Mouse (Mus musculus) heart, adult 2 months (tissue): Measurements from ENCODE around the gene Shpk. TPM values are rescaled to one million over a fixed set of nuclear protein-coding genes. Genes with fewer than 3 reads are reported as not detected.
A peak's percentile ranks its signal among the peaks of the same experiment; 100 is the strongest.

Experiments used
- DNase-seq, 2 experiments: peaks; one replicate each; pipeline ENCODE4 v3.0.0; 2021
- H3K27ac ChIP-seq: fragments of 200-600 bp; 2 replicates; pipeline ENCODE4 v1.8.1; 2022
- H3K27me3 ChIP-seq: fragments of 200-500 bp; 2 replicates; pipeline ENCODE4 v1.6.1; 2012; ENCODE audit warnings: mild to moderate bottlenecking, low read length, inconsistent platforms, mixed read lengths; ENCODE audit not compliant: control insufficient read depth, insufficient read depth
- H3K36me3 ChIP-seq: fragments of 200-500 bp; 2 replicates; pipeline ENCODE4 v1.6.1; 2012; ENCODE audit warnings: low read length, inconsistent platforms; ENCODE audit not compliant: control insufficient read depth, insufficient read depth
- H3K4me1 ChIP-seq: fragments of 200-500 bp; 2 replicates; pipeline ENCODE4 v1.6.1; 2011; ENCODE audit warnings: low read length; ENCODE audit not compliant: control insufficient read depth, insufficient read depth
- H3K4me3 ChIP-seq: fragments of 200-600 bp; 2 replicates; pipeline ENCODE4 v1.8.1; 2022
- H3K79me2 ChIP-seq: fragments of 200-500 bp; replicated peaks from 2 replicates; pipeline ENCODE4 v1.6.1; 2012; ENCODE audit warnings: mild to moderate bottlenecking, inconsistent platforms, low read length, moderate library complexity, mixed read lengths; ENCODE audit not compliant: control insufficient read depth, insufficient read depth
- H3K9ac ChIP-seq: fragments of 200-500 bp; 2 replicates; pipeline ENCODE4 v1.6.1; 2012; ENCODE audit warnings: low read depth, mild to moderate bottlenecking, control low read depth, inconsistent platforms, low read length, mixed read lengths
- CTCF ChIP-seq: fragments of 200-600 bp; IDR thresholded peaks from 2 replicates; pipeline ENCODE4 v1.8.1; 2022; ENCODE audit warnings: antibody characterized with exemption, mild to moderate bottlenecking, moderate library complexity
- EP300 ChIP-seq: fragments of 200-500 bp; IDR thresholded peaks from 2 replicates; pipeline ENCODE4 v1.6.1; 2011; ENCODE audit warnings: low read depth, low read length, control low read depth; ENCODE audit not compliant: insufficient read depth
- POLR2A ChIP-seq: fragments of 200-500 bp; IDR thresholded peaks from 2 replicates; pipeline ENCODE4 v1.6.1; 2011; ENCODE audit warnings: mild to moderate bottlenecking, low read depth, low read length, control low read depth; ENCODE audit not compliant: insufficient read depth
- WGBS: fragments of 180-500 bp; shearing (Covaris S2); methylation state at CpG from one replicate; pipeline ENCODE4 v1.1.7; 2018; 5-methylcytosine and 5-hydroxymethylcytosine counted together
- intact Hi-C: fragments of 180-260 bp; cut with DNase I; formaldehyde crosslinking; loops from one replicate; pipeline ENCODE4 v1.15.1; 2025
- polyA plus RNA-seq: library from polyadenylated mRNA; depleted of rRNA; stranded (reverse); fragments of >200 nt; gene quantifications from 2 replicates; pipeline ENCODE4 v1.2.3, GENCODE M21; 2012
- total RNA-seq, 2 experiments: library from RNA; stranded (reverse); gene quantifications; 2 replicates each; pipeline ENCODE4 v1.2.3; 2021

Gene Shpk
- total and polyA plus RNA-seq, 3 experiments, result 0.97 to 2.2 (median 1.1) TPM

DNA sequence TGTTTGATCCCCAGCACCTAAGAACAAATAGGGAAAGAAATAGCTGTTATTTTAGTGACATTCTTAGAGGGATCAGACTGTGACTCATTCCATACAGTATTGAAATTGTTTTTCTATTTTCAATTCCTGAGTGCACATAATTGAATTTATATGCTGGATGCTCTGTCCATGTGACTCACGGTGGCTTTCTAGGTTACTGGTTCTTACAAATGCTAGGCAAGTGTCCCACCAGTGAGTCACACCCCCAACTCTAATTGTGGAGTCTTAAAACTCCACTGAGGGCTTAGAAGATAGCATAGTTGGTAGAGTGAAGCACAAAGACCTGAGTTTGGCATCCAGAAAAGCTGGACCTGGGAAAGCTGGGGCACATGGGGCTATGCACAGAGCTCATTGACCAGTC, 21.4 kb downstream of the Shpk start:
- Histone ChIP-seq H3K27me3 (no peaks in the 10 kb centered on the region), H3K4me1 (no peaks in the 10 kb centered on the region), H3K27ac (no peak overlapping the region), H3K79me2 (no peaks in the 10 kb centered on the region), H3K9ac (no peak overlapping the region), H3K36me3 (no peaks in the 10 kb centered on the region), H3K4me3 (no peak overlapping the region)
- WGBS, result 82% methylated on average over 1 of the region's 1 CpGs
- intact Hi-C loops, result loop anchor here (5.0 kb wide), 1 partner anchor 62 kb away; no protein-coding TSS in a partner anchor
- no peak for DNase-seq
- TF ChIP-seq EP300 (no peak), POLR2A (no peak), CTCF (no peak)

DNA sequence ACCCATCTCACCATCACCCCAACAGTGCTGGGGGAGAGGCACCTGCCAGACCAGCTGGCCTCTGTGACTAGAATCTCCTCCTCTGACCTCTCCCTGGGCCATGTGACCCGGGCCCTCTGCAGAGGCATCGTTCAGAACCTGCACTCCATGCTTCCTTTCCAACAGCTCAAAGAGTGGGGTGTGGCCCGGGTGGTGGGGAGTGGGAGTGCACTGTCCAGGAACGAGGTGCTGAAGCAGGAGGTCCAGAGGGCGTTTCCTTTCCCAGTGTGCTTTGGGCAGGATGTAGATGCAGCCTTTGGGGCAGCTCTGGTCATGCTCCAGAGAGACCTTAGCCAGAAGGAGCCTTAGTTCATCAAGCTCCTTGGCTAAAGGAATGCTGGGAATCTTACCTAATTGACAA, 23.6 kb downstream of the Shpk start:
- Histone ChIP-seq H3K36me3 (no peaks in the 10 kb centered on the region), H3K79me2 (no peaks in the 10 kb centered on the region), H3K4me1 (no peaks in the 10 kb centered on the region), H3K27ac (no peak overlapping the region), H3K27me3 (no peaks in the 10 kb centered on the region), H3K9ac (no peak overlapping the region), H3K4me3 (no peak overlapping the region)
- WGBS, result 28% methylated on average over 5 of the region's 5 CpGs
- DNase-seq, result no peak
- intact Hi-C loops, result loop anchor here (5.0 kb wide), 1 partner anchor 59 kb away; no protein-coding TSS in a partner anchor
- TF ChIP-seq POLR2A, result no peak
- TF ChIP-seq CTCF, result no peak
- no peak for TF ChIP-seq EP300

DNA sequence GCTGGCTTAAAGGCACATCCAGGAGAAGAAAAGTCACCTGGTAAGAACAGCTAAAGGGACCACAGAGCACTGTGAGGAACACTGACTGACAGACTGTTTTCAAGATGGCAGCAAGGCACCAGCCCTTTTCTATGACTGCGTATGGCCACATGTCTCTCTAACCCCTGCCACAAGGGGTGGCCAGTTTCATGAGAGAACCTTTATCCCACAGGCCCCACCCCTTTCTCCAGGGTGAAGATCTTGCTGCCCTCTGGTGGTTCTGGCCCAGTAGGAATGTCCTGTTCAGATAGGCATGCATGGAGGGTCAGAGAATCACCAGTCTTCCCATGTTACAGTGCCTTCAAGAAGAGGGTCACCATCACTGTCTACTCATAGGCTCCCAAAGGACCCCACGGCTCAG, 24.7 kb downstream of the Shpk start:
- Histone ChIP-seq H3K79me2 (no peaks in the 10 kb centered on the region), H3K4me3 (no peak overlapping the region), H3K27ac (no peak overlapping the region), H3K9ac (no peak overlapping the region), H3K27me3 (no peaks in the 10 kb centered on the region), H3K36me3 (no peaks in the 10 kb centered on the region), H3K4me1 (no peaks in the 10 kb centered on the region)
- peak; percentile 71 for TF ChIP-seq CTCF
- no peak for TF ChIP-seq POLR2A
- intact Hi-C loops, result loop anchor here (5.0 kb wide), 1 partner anchor 58 kb away; no protein-coding TSS in a partner anchor
- 63% methylated on average over 2 of the region's 2 CpGs for WGBS
- peak in 1 of 2 experiments; percentile 24 for DNase-seq

DNA sequence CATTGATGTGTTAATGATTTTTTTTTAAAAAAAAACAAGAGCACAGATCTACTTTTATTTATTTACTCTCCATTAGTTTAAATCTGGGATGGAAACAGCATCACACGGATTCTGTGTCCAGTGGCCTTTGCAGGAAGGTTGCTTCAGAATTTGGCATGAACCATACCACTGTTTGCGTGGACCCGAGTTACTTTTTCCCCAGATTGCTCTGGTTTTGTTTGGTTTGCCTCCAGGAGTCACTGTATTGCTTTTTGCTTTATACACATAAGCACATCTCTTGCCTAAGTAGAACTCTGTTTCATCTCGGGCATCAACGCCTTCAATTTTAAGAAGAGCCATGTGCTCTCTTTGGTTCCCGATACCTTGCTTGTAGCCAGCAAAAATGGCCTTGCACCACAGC, 26.6 kb downstream of the Shpk start:
- DNase-seq, result no peak
- no peak overlapping the region for H3K9ac ChIP-seq
- H3K36me3 ChIP-seq, result no peaks in the 10 kb centered on the region
- TF ChIP-seq CTCF, result no peak
- no peak for TF ChIP-seq POLR2A
- TF ChIP-seq EP300, result no peak
- no peaks in the 10 kb centered on the region for H3K79me2 ChIP-seq
- intact Hi-C loops, result no loop called here
- no peaks in the 10 kb centered on the region for H3K4me1 ChIP-seq
- no peak overlapping the region for H3K27ac ChIP-seq
- no peak overlapping the region for H3K4me3 ChIP-seq
- 80% methylated on average over 6 of the region's 6 CpGs for WGBS
- no peaks in the 10 kb centered on the region for H3K27me3 ChIP-seq

DNA sequence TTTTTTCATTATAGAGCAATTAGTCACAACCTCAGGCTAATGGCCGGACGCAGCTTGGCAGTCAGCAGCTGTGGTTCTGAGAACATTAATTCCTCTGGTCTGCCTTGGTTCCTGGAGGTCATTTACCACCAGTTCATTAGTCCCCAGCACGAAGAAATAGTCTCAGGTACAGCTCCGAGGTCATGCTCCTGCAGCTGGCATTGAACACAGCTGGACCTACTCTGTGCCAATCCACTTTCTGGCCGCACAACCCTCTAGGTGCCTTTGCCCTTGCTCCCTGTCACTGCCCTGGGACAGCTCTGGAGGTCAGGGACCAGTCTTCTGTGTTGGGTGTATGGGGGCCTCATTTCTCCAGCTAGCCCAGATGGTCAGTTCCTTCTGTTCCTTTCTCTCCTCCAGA, 29.6 kb downstream of the Shpk start:
- no peaks in the 10 kb centered on the region for H3K27me3 ChIP-seq
- no peak overlapping the region for H3K9ac ChIP-seq
- intact Hi-C loops, result no loop called here
- 68% methylated on average over 5 of the region's 5 CpGs for WGBS
- no peak for DNase-seq
- no peaks in the 10 kb centered on the region for H3K79me2 ChIP-seq
- H3K4me3 ChIP-seq, result no peak overlapping the region
- TF ChIP-seq EP300 (no peak), CTCF (no peak), POLR2A (no peak)
- H3K27ac ChIP-seq, result no peak overlapping the region
- H3K4me1 ChIP-seq, result no peaks in the 10 kb centered on the region
- H3K36me3 ChIP-seq, result no peaks in the 10 kb centered on the region

DNA sequence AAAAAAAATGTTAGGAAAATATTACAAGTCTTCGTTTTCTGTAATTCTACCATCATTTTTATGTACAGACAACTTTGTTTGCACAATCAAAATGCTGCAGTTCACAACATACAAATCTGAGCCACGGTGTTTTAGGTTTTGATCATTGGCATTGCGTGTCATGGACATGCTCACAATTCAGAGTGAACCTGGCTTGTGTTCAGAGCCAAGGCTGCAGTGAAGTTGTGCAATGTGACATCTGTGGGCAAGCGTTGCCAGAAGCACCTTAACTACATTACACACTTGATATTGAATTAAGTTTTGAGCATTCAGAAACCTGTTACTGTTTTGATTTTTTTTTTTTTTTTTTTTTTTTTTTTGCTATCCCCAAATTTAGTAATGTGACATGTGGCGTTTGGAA, 30.8 kb downstream of the Shpk start:
- intact Hi-C loops, result no loop called here
- H3K79me2 ChIP-seq, result no peaks in the 10 kb centered on the region
- DNase-seq, result no peak
- no peak overlapping the region for H3K27ac ChIP-seq
- H3K4me1 ChIP-seq, result no peaks in the 10 kb centered on the region
- no peak overlapping the region for H3K4me3 ChIP-seq
- no peaks in the 10 kb centered on the region for H3K27me3 ChIP-seq
- 77% methylated on average over 5 of the region's 5 CpGs for WGBS
- no peak for TF ChIP-seq POLR2A
- TF ChIP-seq EP300, result no peak
- no peak for TF ChIP-seq CTCF
- no peak overlapping the region for H3K9ac ChIP-seq
- no peaks in the 10 kb centered on the region for H3K36me3 ChIP-seq
